Mouse (Mus musculus): ENCODE data around the gene Dgcr2. TPM values are rescaled to one million over a fixed set of nuclear protein-coding genes. Genes with fewer than 3 reads are reported as not detected.
A peak's percentile ranks its signal among the peaks of the same experiment; 100 is the strongest.

Dgcr2 gene
- polyA plus RNA-seq, 1 experiment, result 166 TPM

- TF ChIP-seq POLR2A (IDR thresholded peaks at IDR 0.05; ENCODE audit: borderline replicate concordance, extremely low read depth, insufficient read depth, insufficient read length, poor library complexity, severe bottlenecking) (no peak), CTCF (IDR thresholded peaks at IDR 0.05; ENCODE audit: borderline replicate concordance, extremely low read depth, insufficient read depth, insufficient read length) (no peak)
- DNase-seq (ENCODE audit: low read depth), result no peak
These were observed 54.5 kb downstream of the Dgcr2 start for GRCm38 (mm10) chr16:17843701-17844365.

- DNase-seq (ENCODE audit: low read depth), result no peak
- TF ChIP-seq POLR2A (IDR thresholded peaks at IDR 0.05; ENCODE audit: borderline replicate concordance, extremely low read depth, insufficient read depth, insufficient read length, poor library complexity, severe bottlenecking) (no peak), CTCF (IDR thresholded peaks at IDR 0.05; ENCODE audit: borderline replicate concordance, extremely low read depth, insufficient read depth, insufficient read length) (no peak)
These were observed 55.9 kb downstream of the Dgcr2 start for GRCm38 (mm10) chr16:17842437-17842836.

- DNase-seq (ENCODE audit: low read depth), result no peak
- TF ChIP-seq POLR2A (IDR thresholded peaks at IDR 0.05; ENCODE audit: borderline replicate concordance, extremely low read depth, insufficient read depth, insufficient read length, poor library complexity, severe bottlenecking) (no peak), CTCF (IDR thresholded peaks at IDR 0.05; ENCODE audit: borderline replicate concordance, extremely low read depth, insufficient read depth, insufficient read length) (no peak)
These were observed 58.4 kb downstream of the Dgcr2 start for GRCm38 (mm10) chr16:17839976-17840375.

GRCm38 (mm10) chr16:17838051-17838450 lies 60.3 kb downstream of the Dgcr2 start, which contains the start of gene Car15:
TSS of gene Car15 (minus strand) at chr16:17838364.
- TF ChIP-seq POLR2A (IDR thresholded peaks at IDR 0.05; ENCODE audit: borderline replicate concordance, extremely low read depth, insufficient read depth, insufficient read length, poor library complexity, severe bottlenecking) (no peak), CTCF (IDR thresholded peaks at IDR 0.05; ENCODE audit: borderline replicate concordance, extremely low read depth, insufficient read depth, insufficient read length) (no peak)
- no peak for DNase-seq (ENCODE audit: low read depth)

GRCm38 (mm10) chr16:17835481-17835880 lies 62.9 kb downstream of the Dgcr2 start:
- no peak for TF ChIP-seq POLR2A (IDR thresholded peaks at IDR 0.05; ENCODE audit: borderline replicate concordance, extremely low read depth, insufficient read depth, insufficient read length, poor library complexity, severe bottlenecking)
- no peak for TF ChIP-seq CTCF (IDR thresholded peaks at IDR 0.05; ENCODE audit: borderline replicate concordance, extremely low read depth, insufficient read depth, insufficient read length)
- DNase-seq (ENCODE audit: low read depth), result no peak

GRCm38 (mm10) chr16:17834543-17834942 lies 63.8 kb downstream of the Dgcr2 start:
- TF ChIP-seq POLR2A (IDR thresholded peaks at IDR 0.05; ENCODE audit: borderline replicate concordance, extremely low read depth, insufficient read depth, insufficient read length, poor library complexity, severe bottlenecking), result no peak
- no peak for TF ChIP-seq CTCF (IDR thresholded peaks at IDR 0.05; ENCODE audit: borderline replicate concordance, extremely low read depth, insufficient read depth, insufficient read length)
- no peak for DNase-seq (ENCODE audit: low read depth)

GRCm38 (mm10) chr16:17833681-17834399 lies 64.5 kb downstream of the Dgcr2 start:
- peak; percentile 67 for DNase-seq (ENCODE audit: low read depth)

GRCm38 (mm10) chr16:17833321-17833680 lies 65.1 kb downstream of the Dgcr2 start:
- DNase-seq (ENCODE audit: low read depth), result peak; percentile 46
- TF ChIP-seq POLR2A (IDR thresholded peaks at IDR 0.05; ENCODE audit: borderline replicate concordance, extremely low read depth, insufficient read depth, insufficient read length, poor library complexity, severe bottlenecking), result no peak
- no peak for TF ChIP-seq CTCF (IDR thresholded peaks at IDR 0.05; ENCODE audit: borderline replicate concordance, extremely low read depth, insufficient read depth, insufficient read length)

More at GRCm38 (mm10) chr16:17833681-17834399, 64.5 kb downstream of the Dgcr2 start:
- TF ChIP-seq CTCF (IDR thresholded peaks at IDR 0.05; ENCODE audit: borderline replicate concordance, extremely low read depth, insufficient read depth, insufficient read length) (no peak), POLR2A (IDR thresholded peaks at IDR 0.05; ENCODE audit: borderline replicate concordance, extremely low read depth, insufficient read depth, insufficient read length, poor library complexity, severe bottlenecking) (peak; percentile 38)

GRCm38 (mm10) chr16:17832821-17833220 lies 65.5 kb downstream of the Dgcr2 start, which contains the start of gene B830017H08Rik:
TSS of gene B830017H08Rik (plus strand) at chr16:17833121.
- TF ChIP-seq POLR2A (IDR thresholded peaks at IDR 0.05; ENCODE audit: borderline replicate concordance, extremely low read depth, insufficient read depth, insufficient read length, poor library complexity, severe bottlenecking) (no peak), CTCF (IDR thresholded peaks at IDR 0.05; ENCODE audit: borderline replicate concordance, extremely low read depth, insufficient read depth, insufficient read length) (no peak)

GRCm38 (mm10) chr16:17831781-17832180 lies 66.6 kb downstream of the Dgcr2 start:
- peak; percentile 36 for DNase-seq (ENCODE audit: low read depth)
- no peak for TF ChIP-seq POLR2A (IDR thresholded peaks at IDR 0.05; ENCODE audit: borderline replicate concordance, extremely low read depth, insufficient read depth, insufficient read length, poor library complexity, severe bottlenecking)
- TF ChIP-seq CTCF (IDR thresholded peaks at IDR 0.05; ENCODE audit: borderline replicate concordance, extremely low read depth, insufficient read depth, insufficient read length), result peak; percentile 42; the same call in 1 of the 2 replicates

More at GRCm38 (mm10) chr16:17832821-17833220, 65.5 kb downstream of the Dgcr2 start, which contains the start of gene B830017H08Rik:
- DNase-seq (ENCODE audit: low read depth), result no peak

GRCm38 (mm10) chr16:17830385-17831178 lies 67.8 kb downstream of the Dgcr2 start:
- TF ChIP-seq POLR2A (IDR thresholded peaks at IDR 0.05; ENCODE audit: borderline replicate concordance, extremely low read depth, insufficient read depth, insufficient read length, poor library complexity, severe bottlenecking) (no peak), CTCF (IDR thresholded peaks at IDR 0.05; ENCODE audit: borderline replicate concordance, extremely low read depth, insufficient read depth, insufficient read length) (no peak)
- no peak for DNase-seq (ENCODE audit: low read depth)
